Mouse (Mus musculus) neutrophil, adult 59 days (primary cell): Measurements from ENCODE around the gene BC055324. TPM values are rescaled to one million over a fixed set of nuclear protein-coding genes. Genes with fewer than 3 reads are reported as not detected.

ENCODE experiments used
- total RNA-seq, 2 experiments: library from RNA; stranded (reverse); gene quantifications; 1 replicate in 1 of 2; 2 replicates in 1 of 2; pipeline ENCODE4 v1.2.4; 2023

BC055324 gene
- 10 to 100 TPM in 1 of 2 experiments, 1 to 10 TPM in 1; 7.1 to 10.1 TPM for total RNA-seq

GRCm38 (mm10) chr1:163994721-163995608, at the start of gene BC055324, which contains the start of gene Mettl18:
BC055324 (minus strand) TSS chr1:163994796.
Mettl18 (plus strand) TSS chr1:163994889.

GRCm38 (mm10) chr1:163928846-163929245, 65.8 kb downstream of the BC055324 start, which contains the start of gene Scyl3:
Scyl3 (plus strand) TSS chr1:163929100.

Other genes with a start within 250 kb of the BC055324 start
- gene Kifap3, start 215.2 kb downstream of the BC055324 start, total RNA-seq = 1 to 10 TPM; 3.0 to 3.6 TPM
- 10 to 100 TPM; 23.3 to 23.5 TPM for gene Scyl3, start 65.7 kb downstream of the BC055324 start, total RNA-seq
- gene Mettl18, start 93 bp upstream of the BC055324 start, total RNA-seq = 1 to 10 TPM; 1.9 to 3.6 TPM
- gene Sele, start 53.4 kb upstream of the BC055324 start, total RNA-seq = under 1 TPM; 0.31 to 0.37 TPM
- 100 to 1,000 TPM; 507 to 564 TPM for gene Sell, start 67.2 kb upstream of the BC055324 start, total RNA-seq
- 10 to 100 TPM; 13.9 to 15.7 TPM for gene Selp, start 120.5 kb upstream of the BC055324 start, total RNA-seq
- 10 to 100 TPM; 67.0 to 72.8 TPM for gene F5, start 157.0 kb upstream of the BC055324 start, total RNA-seq